Mouse (Mus musculus) thymus, postnatal 14 days (tissue): ENCODE measurements around the gene Nlrp4f.
A peak's percentile ranks its signal among the peaks of the same experiment; 100 is the strongest.

Source experiments
- DNase-seq: peaks from one replicate; pipeline ENCODE4 v3.0.0; 2021

Gene Nlrp4f

GRCm38 (mm10) chr13:65205877-65206276, at the start of gene Nlrp4f:
Gene Nlrp4f, minus strand, starts transcription at chr13:65205977.
- DNase-seq, result no peak

GRCm38 (mm10) chr13:65243273-65243672, 37.5 kb upstream of the Nlrp4f start:
- peak; percentile 48 for DNase-seq

DNA sequence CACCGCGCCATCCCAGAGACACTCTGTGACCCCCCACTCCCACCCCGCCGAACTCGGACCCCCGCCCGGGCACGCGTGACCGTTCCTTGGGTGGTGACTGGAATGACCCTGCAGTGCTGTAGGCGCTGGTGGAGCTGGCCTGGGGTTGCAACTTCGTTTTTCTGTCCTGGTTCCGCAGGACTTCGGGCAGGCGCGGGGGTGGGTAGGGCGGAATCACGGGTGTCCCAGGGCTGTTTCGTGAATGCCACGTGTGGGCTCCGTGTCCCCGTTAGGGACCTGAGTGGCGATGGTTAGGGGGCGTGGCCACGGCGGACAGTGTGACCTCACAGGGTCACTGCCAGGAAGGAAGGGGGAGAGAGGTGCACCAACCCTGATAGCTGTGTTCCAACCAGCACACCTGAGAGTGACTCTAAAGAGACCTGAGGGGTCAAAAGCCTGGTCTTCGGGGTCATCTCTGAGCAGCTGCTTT, 36.6 kb upstream of the Nlrp4f start:
- peak; percentile 24 for DNase-seq

DNA sequence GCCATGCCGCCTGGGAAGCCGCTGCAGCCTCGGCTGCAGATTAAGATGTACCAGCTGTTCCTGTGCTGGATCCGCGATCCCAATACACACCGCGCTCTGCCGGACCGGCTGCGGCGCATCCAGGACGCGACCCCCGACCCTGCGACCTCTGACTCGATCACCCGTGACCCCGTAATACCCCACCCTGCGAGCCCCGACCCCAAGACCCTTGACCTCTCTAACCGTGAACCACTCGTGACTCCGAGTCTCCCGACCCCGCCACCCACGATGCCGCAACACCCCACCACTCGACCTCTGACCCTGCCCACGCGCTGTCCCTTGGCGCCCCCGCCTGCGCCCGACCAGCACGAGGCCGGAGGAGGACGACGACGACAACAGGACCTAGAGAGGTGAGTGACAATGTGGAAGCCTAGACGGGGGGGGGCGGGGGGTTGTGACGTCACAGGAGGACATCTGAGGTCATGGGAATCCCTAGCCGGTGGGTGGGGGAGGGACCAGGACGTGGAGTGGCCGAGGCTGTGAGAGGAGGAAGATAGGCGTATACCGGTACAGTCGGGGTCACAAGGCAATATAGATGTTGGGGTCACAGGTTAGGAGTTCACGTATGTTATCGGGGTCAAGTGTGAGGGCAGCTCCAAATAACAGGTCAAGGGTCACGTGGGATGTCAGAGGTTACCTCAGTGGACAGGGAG, 36.0 kb upstream of the Nlrp4f start:
- DNase-seq, result peak; percentile 63

DNA sequence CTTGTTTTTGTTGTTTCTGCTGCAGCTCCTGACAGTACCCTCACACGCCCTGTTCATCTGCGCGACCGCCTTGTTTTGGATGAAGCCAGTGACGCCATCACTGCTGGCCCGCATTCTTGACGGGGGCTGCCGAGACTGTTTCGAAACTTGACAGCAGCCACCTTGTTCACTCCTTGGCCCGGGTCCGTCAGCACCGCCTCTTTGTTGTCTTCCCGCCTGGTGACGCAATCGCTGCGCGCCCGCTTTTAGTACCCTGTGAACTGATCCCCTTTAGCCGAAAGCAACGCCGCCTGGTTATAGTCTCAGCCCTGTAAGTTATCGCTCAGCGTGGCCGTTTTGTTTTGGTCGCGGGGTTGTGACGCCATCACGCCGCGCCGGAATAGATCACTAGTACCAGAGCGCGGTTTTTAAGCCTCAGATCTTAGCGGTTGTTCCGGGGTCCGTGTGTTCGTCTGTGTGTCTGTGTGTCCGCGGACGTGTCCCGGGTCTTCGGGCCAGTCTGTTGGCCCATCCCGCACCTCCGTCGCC, 35.4 kb upstream of the Nlrp4f start:
- DNase-seq, result peak; percentile 95

- peak; percentile 98 for DNase-seq
These were observed 34.8 kb upstream of the Nlrp4f start for GRCm38 (mm10) chr13:65240509-65241098.

- no peak for DNase-seq
These were observed 31.4 kb upstream of the Nlrp4f start for GRCm38 (mm10) chr13:65237211-65237610.

- no peak for DNase-seq
These were observed 20.9 kb upstream of the Nlrp4f start for GRCm38 (mm10) chr13:65226657-65227056.

DNA sequence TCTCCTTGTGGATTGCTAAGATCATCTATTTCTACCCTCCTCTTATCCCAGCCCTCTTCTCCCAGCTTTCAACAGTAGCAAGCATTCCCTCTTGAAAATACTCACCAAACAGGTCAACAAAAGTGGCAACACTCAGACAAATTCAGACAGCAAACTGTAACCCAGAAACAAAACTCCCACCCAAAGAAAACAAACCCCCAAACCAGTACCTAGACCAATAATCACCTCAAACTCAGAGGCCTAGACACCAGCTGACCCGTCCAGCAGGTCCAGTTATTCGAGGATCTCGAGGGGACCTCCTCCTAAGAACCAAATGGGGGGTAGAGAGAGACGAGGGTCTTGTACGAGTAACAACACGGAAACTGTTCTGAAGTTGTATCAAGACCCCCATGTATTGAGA, 20.2 kb upstream of the Nlrp4f start:
- DNase-seq, result no peak

DNA sequence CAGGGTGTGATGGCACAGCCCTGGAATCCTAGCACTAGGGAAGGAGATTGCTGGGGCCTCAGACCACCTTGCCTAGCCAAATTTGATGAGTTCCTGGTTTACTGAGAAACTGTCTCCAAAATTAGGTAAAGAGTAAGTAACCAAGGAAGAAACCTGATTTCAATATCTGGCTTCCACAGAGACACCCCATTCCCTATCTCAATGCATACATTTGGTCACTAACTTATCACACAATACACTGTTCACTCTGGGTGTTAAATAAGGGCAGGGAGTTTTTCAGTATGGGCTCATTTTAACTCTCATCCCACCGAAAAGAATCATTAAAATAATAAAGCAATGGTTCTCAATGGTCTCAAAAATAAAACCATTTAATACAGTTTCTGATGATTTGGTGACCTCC, 5.1 kb downstream of the Nlrp4f start:
- no peak for DNase-seq

DNA sequence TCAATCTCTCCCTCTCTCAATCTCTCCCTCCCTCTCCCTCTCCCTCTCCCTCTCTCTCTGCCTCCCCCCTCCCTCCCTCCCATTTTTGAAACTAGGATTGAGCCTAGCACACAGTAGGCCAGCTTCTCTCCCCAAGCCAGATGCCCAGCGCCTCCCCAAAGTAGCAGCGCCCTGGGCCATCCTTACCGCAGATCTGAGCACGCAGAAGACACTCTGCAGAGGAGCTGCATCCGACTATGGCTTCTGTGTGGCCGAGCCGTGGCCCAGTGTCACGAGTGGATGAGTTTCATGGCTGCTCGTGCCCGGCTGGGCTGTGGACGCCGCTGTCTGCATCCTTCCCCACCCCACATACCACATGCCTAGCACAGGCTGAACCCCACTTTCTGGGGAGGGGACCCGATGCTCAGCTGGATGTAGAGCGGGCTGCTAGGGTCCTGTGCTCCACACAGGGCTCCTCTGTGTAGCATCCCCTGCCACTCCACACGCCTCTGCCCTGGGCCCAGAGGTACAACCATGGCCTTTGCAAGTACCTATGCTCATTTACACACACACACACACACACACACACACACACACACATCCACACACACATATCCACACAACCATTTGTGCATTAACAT, 29.2 kb downstream of the Nlrp4f start:
- DNase-seq, result peak; percentile 2

GRCm38 (mm10) chr13:65175734-65176471, 29.9 kb downstream of the Nlrp4f start:
- DNase-seq, result peak; percentile 24

DNA sequence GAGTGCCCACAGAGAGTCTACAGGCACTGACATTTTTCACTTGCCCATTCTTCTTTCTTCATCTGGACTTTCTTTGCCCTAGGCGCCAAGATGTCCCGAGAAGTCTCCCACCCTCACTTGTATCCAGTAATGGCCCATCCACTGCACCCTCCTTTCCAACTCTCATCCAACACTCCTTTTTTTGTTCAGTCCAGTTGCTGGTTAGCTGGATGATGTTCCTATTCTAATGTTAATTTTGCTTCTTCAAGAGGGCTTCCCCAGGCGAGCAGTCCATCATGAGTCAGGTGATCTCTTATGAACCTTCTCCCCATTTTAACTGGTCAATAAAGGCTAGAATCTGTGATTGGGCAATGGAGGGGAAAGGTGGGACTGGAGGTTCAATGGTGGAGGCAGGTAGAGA, 31.7 kb downstream of the Nlrp4f start:
- DNase-seq, result no peak

DNA sequence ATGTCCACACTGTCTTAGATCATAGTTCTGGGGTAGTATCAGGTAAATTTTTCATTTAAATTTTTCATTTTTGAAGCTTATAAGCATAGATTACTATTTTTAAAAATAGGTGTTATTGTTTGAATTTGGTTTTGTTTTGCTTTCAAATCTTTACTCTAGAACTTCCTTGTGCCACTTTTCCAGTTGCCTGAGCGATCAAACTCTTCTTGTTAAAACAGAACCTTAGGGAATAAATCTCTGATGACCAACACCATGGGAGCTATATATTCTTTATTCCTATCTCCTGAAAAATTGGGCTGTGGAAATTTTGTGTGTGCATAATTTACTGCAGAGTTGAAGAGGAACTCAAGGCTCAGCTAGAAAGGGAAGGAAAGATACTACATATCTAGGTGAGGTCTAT, 55.8 kb downstream of the Nlrp4f start, which contains the start of gene Olfr466:
Olfr466 (plus strand) TSS at position 301 of the 400 bp plus-strand sequence.
- DNase-seq, result no peak

DNA sequence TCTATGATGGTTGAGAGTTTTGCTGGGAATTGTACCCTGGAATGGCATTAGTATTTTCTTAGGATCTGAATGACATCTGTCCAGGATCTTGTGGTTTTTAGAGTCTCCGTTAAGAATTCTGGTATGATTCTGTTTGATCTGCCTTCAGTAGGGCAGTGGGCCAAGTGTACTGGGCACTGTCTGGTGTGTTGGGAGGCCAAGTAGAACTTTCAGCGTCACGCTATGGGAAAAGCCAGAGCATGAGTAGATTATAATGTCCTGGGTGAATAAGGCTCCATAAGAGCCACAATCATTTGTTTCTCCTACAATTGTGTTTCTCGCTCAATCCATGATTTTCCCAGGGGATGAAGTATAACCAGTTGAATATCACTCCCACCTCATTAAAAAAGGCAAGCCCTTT, 68.0 kb downstream of the Nlrp4f start, which contains the start of gene Olfr465-ps1:
Olfr465-ps1 (plus strand) TSS at position 301 of the 400 bp plus-strand sequence.
- no peak for DNase-seq
